Mouse (Mus musculus): Measurements from ENCODE around the gene Fsd1l.

Gene Fsd1l

GRCm38 (mm10) chr4:53631316-53632010 is at the start of gene Fsd1l:
Fsd1l (plus strand) TSS chr4:53631471.
- DNase-seq (ENCODE audit: low spot score), result peak; percentile 75

- no peak for DNase-seq (ENCODE audit: low spot score)
Observed at GRCm38 (mm10) chr4:53587676-53588075, 43.6 kb upstream of the Fsd1l start.

GRCm38 (mm10) chr4:53588936-53589335 is 42.3 kb upstream of the Fsd1l start:
- DNase-seq (ENCODE audit: low spot score), result no peak

GRCm38 (mm10) chr4:53589466-53589865 is 41.8 kb upstream of the Fsd1l start:
- no peak for DNase-seq (ENCODE audit: low spot score)

GRCm38 (mm10) chr4:53590163-53590562 is 41.1 kb upstream of the Fsd1l start:
- no peak for DNase-seq (ENCODE audit: low spot score)

- no peak for DNase-seq (ENCODE audit: low spot score)
Observed at GRCm38 (mm10) chr4:53590691-53591447, 40.4 kb upstream of the Fsd1l start.

- no peak for DNase-seq (ENCODE audit: low spot score)
Observed at GRCm38 (mm10) chr4:53591536-53591935, 39.7 kb upstream of the Fsd1l start.

- no peak for DNase-seq (ENCODE audit: low spot score)
Observed at GRCm38 (mm10) chr4:53591941-53592340, 39.3 kb upstream of the Fsd1l start.

GRCm38 (mm10) chr4:53592386-53592785 is 38.9 kb upstream of the Fsd1l start:
- no peak for DNase-seq (ENCODE audit: low spot score)

- DNase-seq (ENCODE audit: low spot score), result peak; percentile 50
Observed at GRCm38 (mm10) chr4:53594204-53594603, 37.1 kb upstream of the Fsd1l start.

GRCm38 (mm10) chr4:53595246-53596062 is 35.8 kb upstream of the Fsd1l start:
- no peak for DNase-seq (ENCODE audit: low spot score)

GRCm38 (mm10) chr4:53596063-53596895 is 35.0 kb upstream of the Fsd1l start:
- DNase-seq (ENCODE audit: low spot score), result no peak

- DNase-seq (ENCODE audit: low spot score), result no peak
Observed at GRCm38 (mm10) chr4:53600462-53600861, 30.8 kb upstream of the Fsd1l start.

- no peak for DNase-seq (ENCODE audit: low spot score)
Observed at GRCm38 (mm10) chr4:53614576-53615225, 16.6 kb upstream of the Fsd1l start.

GRCm38 (mm10) chr4:53617968-53618367 is 13.3 kb upstream of the Fsd1l start:
- DNase-seq (ENCODE audit: low spot score), result no peak

- DNase-seq (ENCODE audit: low spot score), result no peak
Observed at GRCm38 (mm10) chr4:53620104-53620503, 11.2 kb upstream of the Fsd1l start.

- DNase-seq (ENCODE audit: low spot score), result no peak
Observed at GRCm38 (mm10) chr4:53621084-53621483, 10.2 kb upstream of the Fsd1l start.

GRCm38 (mm10) chr4:53621490-53621889 is 9.8 kb upstream of the Fsd1l start:
- DNase-seq (ENCODE audit: low spot score), result no peak

GRCm38 (mm10) chr4:53623711-53624110 is 7.6 kb upstream of the Fsd1l start:
- DNase-seq (ENCODE audit: low spot score), result no peak

- no peak for DNase-seq (ENCODE audit: low spot score)
Observed at GRCm38 (mm10) chr4:53624816-53625215, 6.5 kb upstream of the Fsd1l start.

GRCm38 (mm10) chr4:53625263-53625662 is 6.0 kb upstream of the Fsd1l start:
- DNase-seq (ENCODE audit: low spot score), result no peak

Measured in urinary bladder, postnatal 14 days (tissue).